Mouse (Mus musculus): ENCODE results near the gene Tgfb1. TPM values are rescaled to one million over a fixed set of nuclear protein-coding genes. Genes with fewer than 3 reads are reported as not detected.

The Tgfb1 gene
- total RNA-seq (2014; fragmentation: Nextera tagmentation) (261 and 291 TPM in 2 replicates), total RNA-seq (2017) (26.4 and 34.3 TPM in 2 replicates)

- peak; percentile 33 for ATAC-seq (replicated peaks; ENCODE audit: poor library complexity, severe bottlenecking)
Observed at GRCm38 (mm10) chr7:25686680-25687531, at the start of gene Tgfb1. Gene Tgfb1, plus strand, starts transcription at chr7:25687002.

- ATAC-seq (replicated peaks; ENCODE audit: poor library complexity, severe bottlenecking), result no peak
Observed at GRCm38 (mm10) chr7:25637099-25637498, 49.7 kb upstream of the Tgfb1 start.

GRCm38 (mm10) chr7:25639754-25640153, 47.0 kb upstream of the Tgfb1 start:
- no peak for ATAC-seq (replicated peaks; ENCODE audit: poor library complexity, severe bottlenecking)

GRCm38 (mm10) chr7:25644136-25644535, 42.7 kb upstream of the Tgfb1 start:
- ATAC-seq (replicated peaks; ENCODE audit: poor library complexity, severe bottlenecking), result peak; percentile 18; the same call in 1 of the 2 replicates

GRCm38 (mm10) chr7:25644631-25645030, 42.2 kb upstream of the Tgfb1 start:
- ATAC-seq (replicated peaks; ENCODE audit: poor library complexity, severe bottlenecking), result peak; percentile 57

GRCm38 (mm10) chr7:25645074-25645473, 41.7 kb upstream of the Tgfb1 start:
- ATAC-seq (replicated peaks; ENCODE audit: poor library complexity, severe bottlenecking), result peak; percentile 51

- ATAC-seq (replicated peaks; ENCODE audit: poor library complexity, severe bottlenecking), result no peak
Observed at GRCm38 (mm10) chr7:25647574-25648123, 39.2 kb upstream of the Tgfb1 start.

- peak; percentile 61 for ATAC-seq (replicated peaks; ENCODE audit: poor library complexity, severe bottlenecking)
Observed at GRCm38 (mm10) chr7:25649839-25650238, 37.0 kb upstream of the Tgfb1 start.

GRCm38 (mm10) chr7:25651281-25651680, 35.5 kb upstream of the Tgfb1 start:
- ATAC-seq (replicated peaks; ENCODE audit: poor library complexity, severe bottlenecking), result peak; percentile 62

GRCm38 (mm10) chr7:25652244-25652759, 34.5 kb upstream of the Tgfb1 start:
- 0 out of 2 replicates have a peak, but pooled peaks have one; percentile 14 for ATAC-seq (replicated peaks; ENCODE audit: poor library complexity, severe bottlenecking)

- ATAC-seq (replicated peaks; ENCODE audit: poor library complexity, severe bottlenecking), result no peak
Observed at GRCm38 (mm10) chr7:25655601-25656428, 31.0 kb upstream of the Tgfb1 start.

- no peak for ATAC-seq (replicated peaks; ENCODE audit: poor library complexity, severe bottlenecking)
Observed at GRCm38 (mm10) chr7:25657785-25658184, 29.0 kb upstream of the Tgfb1 start.

GRCm38 (mm10) chr7:25658657-25659472, 27.9 kb upstream of the Tgfb1 start, which contains the start of the genes Bckdha and Exosc5:
Gene Bckdha, minus strand, starts transcription at chr7:25658981.
Gene Exosc5, plus strand, starts transcription at chr7:25659164.
- ATAC-seq (replicated peaks; ENCODE audit: poor library complexity, severe bottlenecking), result peak; percentile 94

GRCm38 (mm10) chr7:25666381-25666780, 20.4 kb upstream of the Tgfb1 start:
- no peak for ATAC-seq (replicated peaks; ENCODE audit: poor library complexity, severe bottlenecking)

GRCm38 (mm10) chr7:25669158-25669557, 17.6 kb upstream of the Tgfb1 start:
- ATAC-seq (replicated peaks; ENCODE audit: poor library complexity, severe bottlenecking), result no peak

- ATAC-seq (replicated peaks; ENCODE audit: poor library complexity, severe bottlenecking), result no peak
Observed at GRCm38 (mm10) chr7:25669631-25670030, 17.2 kb upstream of the Tgfb1 start.

GRCm38 (mm10) chr7:25670096-25670495, 16.7 kb upstream of the Tgfb1 start:
- no peak for ATAC-seq (replicated peaks; ENCODE audit: poor library complexity, severe bottlenecking)

GRCm38 (mm10) chr7:25671686-25672085, 15.1 kb upstream of the Tgfb1 start:
- no peak for ATAC-seq (replicated peaks; ENCODE audit: poor library complexity, severe bottlenecking)

GRCm38 (mm10) chr7:25672442-25672841, 14.4 kb upstream of the Tgfb1 start:
- no peak for ATAC-seq (replicated peaks; ENCODE audit: poor library complexity, severe bottlenecking)
